Mouse (Mus musculus) adrenal gland, postnatal 36 days (tissue): ENCODE data around the gene Mlh3. TPM values are rescaled to one million over a fixed set of nuclear protein-coding genes. Genes with fewer than 3 reads are reported as not detected.

Experiments
- DNase-seq, 2 experiments: peaks; one replicate each; pipeline ENCODE4 v3.0.0; 2021; ENCODE audit warnings: mixed read lengths in 1 of 2
- total RNA-seq, 2 experiments: library from RNA; stranded (reverse); gene quantifications; 2 replicates each; pipeline ENCODE4 v1.2.3; 2021

Gene Mlh3
- total RNA-seq, 2 experiments from 2014 or later = 11.0 to 12.9 TPM

DNA sequence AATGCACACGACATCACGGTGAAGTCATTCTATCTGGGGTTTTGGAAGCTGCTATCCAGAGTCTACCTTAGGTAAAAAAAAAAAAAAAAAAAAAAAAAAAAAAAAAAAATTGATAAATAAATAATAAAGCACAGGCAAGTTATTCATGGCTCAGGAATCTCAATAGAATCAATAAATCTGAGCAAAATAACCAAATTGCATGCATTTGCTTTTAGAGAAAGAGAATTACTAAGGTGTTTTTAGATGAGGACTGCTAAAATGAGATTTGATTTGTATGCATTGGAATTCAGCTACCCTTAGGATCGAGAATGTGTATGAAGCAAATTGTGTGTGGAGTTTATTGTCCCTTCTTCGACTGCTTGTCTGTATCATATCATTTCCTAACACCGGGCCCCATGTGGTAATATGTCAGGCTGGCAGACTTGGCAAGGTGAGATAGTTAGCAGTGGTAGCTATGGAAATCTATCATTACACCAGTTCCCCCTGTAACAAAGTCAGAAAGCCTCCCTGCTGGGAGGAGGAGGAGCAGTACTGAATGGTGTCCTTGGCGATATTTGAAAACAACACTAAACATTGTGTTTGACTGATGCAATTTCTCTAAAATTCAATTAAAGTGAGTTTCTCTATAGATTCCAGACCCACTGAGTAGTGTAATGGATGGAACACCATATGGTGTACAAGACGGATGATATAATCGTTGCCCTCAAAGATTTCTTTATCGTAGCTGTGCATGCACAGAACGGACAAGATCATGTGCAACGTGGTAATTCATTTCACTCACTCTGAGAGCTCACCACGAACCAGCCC is 10.6 kb upstream of the Mlh3 start:
- no peak for DNase-seq

DNA sequence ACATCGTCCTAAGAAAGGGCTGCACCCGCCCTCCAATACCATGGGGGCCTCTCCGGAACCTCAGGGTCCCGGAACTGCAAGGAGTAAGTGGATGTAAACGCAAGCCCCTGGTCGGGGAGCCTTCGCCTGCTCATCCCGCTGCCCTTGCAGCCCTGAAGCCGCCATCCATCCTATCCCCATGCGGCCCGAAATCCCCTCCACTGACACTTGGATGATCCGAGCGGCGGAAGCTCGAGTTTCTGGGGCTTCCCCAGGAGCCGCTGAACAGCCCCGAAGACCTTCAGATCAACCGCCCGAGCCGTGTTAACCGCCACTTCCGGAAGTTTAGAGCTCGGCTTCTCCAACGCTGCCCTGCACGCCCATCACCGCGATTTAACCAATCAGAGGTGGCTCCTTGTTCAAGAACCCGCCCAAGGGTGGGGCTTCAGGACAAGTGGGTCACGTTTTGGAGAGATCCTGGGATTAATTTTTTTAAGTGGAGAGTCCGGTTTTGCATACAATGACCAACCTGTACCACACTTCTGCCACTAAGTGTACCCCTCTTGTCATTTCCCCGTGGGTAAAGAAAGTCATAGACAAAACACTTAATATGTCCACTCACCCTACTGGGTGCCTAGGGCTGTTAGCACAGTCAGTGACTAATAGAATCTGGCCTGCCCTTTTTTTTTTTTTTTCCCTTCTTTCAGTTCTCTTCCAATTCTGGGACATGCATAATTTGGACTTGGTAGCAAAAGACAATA is 9.9 kb upstream of the Mlh3 start:
- DNase-seq = peak; percentile 95 to 97

DNA sequence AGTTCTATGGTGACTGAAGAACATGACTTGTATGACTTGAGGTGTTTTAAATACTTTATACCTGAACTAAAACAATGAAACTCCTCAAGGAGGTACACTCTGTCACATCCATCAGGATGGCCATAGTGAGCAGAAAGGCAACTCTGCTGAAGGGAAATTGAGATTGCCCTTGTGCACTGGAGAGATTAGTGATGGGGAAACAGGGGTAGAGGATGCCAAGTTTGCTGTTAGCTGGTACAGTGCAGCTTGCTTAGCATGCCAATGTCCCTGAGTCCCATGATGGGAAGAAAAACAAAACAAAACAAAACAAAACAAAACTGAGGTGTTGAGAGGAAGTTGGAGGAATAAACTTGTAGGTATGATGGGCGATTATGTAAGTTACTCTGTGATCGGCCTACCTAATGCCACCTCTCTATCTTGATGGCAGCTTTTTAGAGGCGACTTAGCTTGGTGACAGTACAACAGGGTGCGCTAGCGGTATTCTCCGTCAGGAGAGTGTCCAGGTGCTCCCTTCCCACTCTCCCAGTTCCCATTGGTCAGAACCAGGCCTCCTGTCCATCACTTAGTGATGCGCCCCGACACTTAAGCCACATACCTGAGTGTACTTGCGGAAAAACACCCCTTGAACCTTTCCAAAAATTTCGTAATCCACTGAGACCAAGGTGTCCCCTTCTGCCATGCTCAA is 9.1 kb upstream of the Mlh3 start:
- peak in 1 of 2 experiments; percentile 23 for DNase-seq

DNA sequence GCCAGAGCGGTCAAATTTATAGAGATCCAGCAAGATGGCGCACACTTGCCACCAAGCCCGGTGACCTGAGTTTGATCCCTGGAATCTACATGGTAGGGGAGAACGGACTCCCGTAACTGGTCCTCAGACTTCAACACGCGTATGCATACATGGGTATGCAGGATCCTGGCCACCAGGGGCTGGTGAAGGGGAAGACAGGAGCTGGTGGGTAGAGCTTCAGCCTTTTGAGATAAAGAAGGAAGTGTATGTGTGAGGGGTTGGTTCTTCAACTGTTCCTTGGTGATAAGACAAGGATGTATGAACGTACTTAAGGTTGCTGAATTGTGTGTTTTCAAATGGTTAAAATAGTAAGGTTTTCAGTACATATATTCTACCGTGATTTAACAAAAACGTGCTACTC is 8.5 kb upstream of the Mlh3 start:
- DNase-seq = no peak

DNA sequence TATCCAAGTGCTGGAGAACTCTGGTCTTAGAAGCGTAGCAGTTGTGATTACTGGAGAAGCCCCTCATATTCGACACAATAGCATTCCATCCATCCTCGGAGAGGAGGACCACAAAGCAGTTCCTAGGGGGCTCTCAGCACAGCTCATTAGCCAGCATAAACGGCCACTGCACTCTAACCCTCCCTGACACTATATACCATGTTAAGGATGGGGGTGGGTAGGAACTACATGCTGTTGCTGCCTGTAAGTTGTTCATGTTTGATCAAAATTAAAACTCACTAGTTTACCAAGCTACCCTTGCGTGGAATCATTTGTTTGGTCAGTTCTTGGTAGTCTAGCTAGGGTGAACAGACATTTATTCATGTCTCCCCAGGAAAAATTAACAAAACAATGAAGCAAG is 5.9 kb upstream of the Mlh3 start:
- DNase-seq = no peak

DNA sequence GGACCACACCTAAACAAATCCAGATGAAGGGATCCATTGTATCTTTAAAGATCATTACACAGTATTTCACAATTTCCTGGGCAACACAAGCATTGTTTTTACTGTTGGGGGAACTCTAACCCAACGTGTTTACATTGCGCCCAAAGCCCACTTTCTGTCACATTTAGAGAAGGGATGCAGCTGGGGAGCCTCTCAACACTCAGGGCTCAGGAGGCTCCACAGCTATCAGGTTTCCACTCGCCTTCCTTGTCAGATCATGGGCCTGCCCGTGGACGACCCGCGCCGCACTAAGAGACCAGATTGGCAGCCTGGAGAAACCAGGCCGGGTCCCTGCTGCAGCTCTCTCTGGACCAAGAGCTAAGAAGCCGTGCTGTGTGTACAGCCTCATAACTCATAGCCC is 3.1 kb upstream of the Mlh3 start:
- no peak for DNase-seq

DNA sequence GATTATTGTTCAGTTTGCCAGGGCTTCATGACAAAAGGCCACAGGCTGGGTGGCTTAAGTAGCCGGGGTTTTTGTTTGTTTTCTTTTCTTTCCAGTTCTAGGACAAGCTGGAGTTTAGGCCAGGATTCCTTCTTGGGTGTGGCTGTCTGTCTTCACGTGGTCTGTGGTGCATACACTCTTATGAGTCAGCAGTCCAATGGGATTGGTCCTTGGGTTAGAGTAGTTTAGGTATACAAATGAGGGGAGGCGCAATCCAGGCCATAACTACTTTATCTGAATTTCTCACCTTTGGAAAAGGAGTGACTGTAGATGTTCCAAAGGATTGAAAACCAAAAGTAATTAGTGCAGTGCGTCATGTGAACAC is 1.4 kb upstream of the Mlh3 start:
- DNase-seq = no peak

DNA sequence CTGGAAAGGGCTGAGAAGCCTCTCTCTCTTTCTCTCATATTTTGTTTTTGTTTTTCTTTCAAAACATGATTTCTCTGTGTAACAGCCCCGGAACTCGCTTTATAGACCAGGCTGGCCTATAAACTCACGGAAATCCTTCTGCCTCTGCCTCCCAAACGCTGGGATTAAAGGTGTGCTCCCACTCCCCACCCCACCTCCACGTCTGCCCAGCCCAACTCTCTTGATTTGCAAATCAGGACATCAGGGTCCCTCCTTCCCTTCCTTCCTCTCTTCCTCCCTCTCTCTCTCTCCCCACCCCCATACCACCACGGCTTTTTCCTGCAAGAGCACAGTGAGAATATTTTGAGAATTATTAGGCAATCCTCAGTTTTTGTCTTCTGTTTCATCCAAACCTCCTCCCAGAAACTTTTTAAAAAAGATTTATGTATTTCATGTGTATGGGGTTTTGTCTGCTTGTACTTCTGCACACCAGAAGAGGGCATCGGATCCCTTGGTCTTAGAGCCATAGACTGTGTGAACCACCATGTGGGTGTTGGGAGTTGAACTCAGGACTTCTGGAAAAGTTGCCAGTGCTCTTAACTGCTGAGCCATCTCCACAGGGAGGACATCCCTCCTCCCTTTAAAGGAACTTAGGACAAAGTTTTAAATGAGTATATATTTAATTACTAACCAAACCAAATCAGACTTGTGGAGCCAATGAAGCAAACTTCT is 888 bp upstream of the Mlh3 start:
- DNase-seq = no peak

DNA sequence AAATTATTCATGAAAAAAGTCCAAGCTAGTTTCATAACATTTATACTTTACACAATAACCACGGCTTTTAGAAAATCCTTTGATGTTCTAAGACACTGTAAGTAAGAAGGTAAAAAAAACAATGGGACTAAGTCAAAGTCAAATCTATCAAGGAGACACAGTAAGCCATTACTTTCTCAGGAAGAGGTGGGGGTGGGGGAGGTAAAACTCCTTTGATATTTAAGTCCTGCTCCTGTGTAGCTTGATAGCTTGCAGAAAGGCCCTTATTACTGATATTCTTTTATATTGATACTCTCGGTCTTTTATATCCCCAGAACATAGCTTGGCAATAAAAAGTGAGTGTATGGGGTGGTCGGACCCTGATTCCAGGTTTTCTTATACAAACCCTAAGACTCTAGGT is 578 bp downstream of the Mlh3 start:
- no peak for DNase-seq

DNA sequence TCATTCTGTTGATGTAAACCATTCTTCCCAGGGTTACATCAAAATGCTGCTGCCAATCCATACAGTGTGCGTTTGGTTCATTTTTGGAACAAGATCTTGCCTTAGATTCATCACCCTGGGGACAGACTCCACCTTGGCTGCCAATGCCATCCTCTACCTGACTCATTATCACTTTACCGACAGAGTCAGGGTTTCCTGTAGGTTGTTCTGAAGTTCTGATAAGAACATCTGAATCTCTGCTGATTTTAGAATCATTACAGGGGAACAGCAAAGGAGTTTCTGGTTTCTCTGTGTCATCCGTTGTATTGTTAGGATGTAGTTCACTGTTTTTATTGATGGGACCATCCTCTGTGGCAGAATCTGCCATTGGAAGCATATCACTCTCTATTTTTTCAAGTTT is 4.2 kb downstream of the Mlh3 start:
- no peak for DNase-seq

DNA sequence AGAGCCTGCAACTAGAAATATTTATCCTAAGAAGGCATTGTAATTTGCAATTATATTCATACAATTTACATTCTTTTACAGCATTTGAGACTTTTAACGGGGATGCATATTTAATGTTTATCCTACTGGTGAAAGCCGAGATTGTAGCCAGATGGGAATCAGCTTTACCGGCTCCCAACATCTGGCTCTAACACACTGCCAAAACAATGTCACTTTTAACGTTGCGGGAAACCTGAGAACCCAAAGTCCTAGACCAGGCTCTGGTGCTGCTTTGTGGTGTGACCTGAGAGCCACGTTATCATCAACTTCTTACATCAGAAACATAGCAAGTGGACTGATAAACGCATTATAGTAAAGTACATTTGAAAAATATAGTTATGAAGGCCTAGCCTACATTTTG is 5.5 kb downstream of the Mlh3 start:
- no peak for DNase-seq

DNA sequence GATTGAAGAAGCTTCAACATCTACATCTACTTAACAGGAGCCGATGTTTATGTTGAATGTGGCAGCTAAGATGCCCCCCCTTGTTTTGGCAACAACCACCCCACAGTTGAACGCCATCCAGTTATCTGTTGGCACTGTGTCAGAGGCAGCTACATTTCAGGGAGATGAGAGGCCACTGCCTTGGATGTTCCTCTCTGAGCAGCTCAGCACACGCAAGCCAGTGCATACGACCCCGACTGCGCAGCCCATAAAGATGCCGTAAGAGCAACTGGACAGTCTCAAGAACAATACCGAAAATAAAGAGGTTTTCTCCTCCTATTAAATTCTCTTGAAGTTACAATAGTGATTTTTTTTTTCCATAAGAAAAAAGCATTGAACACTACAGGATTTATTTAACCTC is 5.9 kb downstream of the Mlh3 start:
- no peak for DNase-seq

DNA sequence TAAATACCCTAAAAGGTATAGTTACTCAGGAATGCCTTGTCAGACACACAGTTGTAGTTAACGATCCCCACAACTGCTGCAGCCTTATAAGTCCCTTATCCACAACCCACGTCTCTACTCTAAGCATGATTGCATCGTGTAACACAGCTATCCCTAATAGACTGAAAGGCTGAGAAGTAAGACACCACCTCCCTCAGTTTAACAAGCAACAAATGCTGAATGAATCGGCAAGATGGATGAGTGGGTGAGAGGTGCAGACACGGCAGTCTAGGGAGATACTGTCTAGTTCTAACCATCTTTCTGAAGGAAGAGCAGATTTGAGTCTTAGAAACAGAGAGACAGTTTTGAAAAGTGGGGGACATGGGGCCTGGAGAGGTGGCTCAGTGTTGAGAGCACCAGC is 7.2 kb downstream of the Mlh3 start:
- no peak for DNase-seq

DNA sequence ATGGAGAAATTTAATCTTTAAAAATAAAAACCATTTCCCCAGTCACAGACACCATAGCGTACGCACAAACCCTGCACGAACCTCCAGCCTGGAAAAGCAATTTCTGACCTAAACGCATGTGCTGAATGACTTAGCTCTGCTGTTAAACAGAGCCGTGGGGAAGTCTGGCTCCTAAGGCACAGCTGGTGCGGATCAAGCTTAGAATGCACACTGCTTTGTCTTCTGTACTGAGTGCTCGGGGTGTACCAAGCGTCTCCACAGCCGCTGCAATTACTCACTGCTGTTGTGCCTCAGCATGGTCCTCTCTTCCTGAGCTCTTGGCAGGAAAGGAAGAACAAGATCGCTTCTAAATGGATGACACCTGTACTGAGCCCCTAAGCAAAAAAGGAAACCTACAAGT is 7.9 kb downstream of the Mlh3 start:
- DNase-seq = no peak

DNA sequence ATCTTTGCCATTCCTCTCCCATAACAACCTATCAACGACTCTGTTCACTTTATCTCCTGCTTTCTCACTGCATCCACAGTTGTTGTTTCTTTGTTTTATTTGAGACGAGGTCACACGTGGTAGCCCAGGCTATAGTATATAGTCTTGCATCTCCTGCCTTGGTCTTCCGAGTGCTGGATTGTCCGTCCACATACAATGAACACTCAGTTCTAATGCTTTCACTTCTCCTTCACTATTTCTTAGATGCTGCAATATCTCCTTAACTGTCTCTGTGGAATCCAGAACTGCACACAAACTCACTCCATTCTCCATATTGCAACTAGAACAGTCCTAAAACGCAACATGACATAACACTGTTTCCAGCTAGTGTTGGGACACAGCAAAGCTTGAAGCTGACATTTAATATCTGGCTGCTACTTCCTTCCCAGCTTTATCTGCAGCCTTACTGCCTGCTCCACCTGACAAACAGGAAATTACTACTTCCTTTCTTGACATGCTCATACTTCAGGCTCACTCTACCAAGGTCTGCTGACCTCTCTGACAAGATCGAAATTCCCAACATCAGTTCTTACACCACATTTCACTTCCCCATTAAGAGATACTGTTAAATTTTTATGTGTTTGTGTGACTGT is 13.3 kb downstream of the Mlh3 start:
- no peak for DNase-seq

DNA sequence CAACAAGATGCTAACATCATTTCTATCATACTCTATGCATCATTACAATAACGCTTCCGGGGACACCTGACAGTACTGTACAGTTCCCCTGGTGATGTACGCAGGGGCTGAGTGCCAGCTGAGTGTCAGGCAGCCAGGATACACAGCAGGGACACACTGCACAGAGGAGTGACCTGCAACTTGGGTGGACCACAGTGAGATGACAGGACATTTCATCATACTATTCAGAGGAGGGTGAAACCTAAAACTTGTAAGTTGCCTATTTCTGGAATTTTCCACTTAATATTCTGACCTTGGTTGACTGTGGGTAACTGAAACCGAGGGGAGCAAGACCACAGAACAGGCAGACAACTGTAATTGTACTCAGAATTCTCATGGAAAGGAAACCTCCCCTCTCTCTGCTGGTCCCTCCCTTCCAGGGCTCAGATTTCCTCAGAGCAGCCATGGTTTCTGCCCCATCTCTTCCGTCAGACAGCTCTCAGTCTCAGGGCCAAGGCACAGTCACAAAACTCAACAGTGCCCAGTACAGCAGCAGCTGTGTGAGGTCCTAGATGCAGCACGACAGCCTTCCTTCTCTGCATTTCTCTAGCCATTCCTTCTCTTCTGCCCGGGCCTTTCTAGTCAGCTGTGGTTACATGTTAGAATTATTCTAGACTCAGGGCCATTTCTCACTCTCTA is 14.2 kb downstream of the Mlh3 start:
- no peak for DNase-seq

DNA sequence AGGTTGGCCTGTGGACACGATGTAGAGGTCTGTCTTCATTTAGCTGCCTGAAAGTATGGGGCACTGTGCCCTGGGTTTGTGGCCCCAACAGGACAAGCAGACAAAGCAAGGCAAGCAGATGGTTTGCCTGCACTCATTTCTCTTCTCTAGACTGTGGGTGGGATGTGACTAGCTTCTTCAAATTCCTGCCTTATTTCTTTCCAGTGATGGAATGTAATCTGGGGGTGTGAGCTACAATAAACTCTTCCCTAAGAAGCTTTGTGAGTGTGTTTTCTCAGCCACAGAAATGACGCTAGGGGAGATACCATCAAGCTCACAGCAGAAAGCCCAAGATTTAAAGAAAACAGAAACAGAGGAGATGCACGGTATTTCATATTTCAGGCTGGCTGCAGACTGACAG is 18.3 kb downstream of the Mlh3 start:
- no peak for DNase-seq

DNA sequence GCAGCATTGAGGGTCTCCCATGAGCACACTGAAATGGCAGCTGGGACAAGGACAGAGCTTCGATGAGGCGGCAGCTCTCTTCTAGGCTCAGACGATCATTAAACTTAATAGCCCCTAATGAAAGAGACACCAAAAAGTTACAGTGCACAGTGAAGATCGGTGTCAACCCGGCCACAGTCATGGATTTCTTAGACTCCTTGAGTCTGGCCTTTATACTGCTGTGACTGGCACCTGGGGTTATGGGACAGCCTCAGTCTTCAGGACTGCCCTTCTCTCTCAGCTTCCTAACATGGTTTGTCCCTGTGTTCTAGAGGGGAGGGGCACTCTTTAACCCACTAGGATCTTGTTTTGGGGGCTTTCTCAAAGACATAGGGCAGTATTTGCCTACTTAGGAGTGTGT is 32.8 kb downstream of the Mlh3 start:
- DNase-seq = no peak

DNA sequence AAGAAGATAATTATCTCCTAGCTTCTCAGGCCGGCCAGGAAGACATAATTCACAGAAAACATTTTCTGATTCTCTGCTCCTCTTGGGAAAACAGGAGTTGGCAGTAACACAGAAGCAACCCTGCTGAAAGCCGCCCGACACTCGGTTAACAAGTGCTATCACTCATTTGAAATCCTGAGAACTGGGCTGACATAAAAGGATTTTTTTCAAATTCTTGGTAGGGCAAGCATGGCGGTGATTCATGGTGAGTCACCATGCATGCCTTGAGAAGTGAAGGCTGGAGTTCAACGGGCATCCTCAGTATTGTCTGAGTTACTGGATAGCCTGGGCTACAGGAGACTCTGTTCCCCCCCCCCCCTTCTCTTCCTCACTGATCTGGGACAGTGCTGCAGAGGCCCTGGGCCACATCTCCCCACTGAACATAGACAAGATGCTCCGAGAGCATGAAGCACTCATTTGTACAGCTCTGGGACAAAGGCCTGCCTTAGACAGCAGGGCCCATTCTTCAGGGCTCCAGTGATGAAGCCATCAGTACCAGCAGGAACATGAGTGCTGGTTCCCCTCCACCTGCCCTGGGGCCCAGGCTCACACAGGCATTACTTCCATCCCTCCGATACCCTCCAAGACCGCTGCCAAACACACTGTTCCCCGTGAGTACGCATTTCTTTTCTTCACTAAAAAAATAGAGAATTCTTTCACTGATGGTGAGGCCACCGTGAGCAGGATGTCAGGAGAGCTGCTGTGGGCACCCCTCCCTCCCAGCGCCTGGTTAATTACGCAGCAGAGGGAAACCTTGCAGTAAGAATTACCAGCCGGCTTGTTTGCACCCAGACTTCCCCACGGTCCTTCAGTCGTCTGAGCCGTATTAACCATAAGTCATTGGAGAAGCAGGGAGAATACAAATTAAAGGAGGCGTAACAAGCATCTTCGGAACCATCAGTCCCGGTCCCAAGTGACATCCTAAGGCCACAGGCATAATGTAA is 36.7 kb downstream of the Mlh3 start:
- peak; percentile 62 to 66 for DNase-seq

DNA sequence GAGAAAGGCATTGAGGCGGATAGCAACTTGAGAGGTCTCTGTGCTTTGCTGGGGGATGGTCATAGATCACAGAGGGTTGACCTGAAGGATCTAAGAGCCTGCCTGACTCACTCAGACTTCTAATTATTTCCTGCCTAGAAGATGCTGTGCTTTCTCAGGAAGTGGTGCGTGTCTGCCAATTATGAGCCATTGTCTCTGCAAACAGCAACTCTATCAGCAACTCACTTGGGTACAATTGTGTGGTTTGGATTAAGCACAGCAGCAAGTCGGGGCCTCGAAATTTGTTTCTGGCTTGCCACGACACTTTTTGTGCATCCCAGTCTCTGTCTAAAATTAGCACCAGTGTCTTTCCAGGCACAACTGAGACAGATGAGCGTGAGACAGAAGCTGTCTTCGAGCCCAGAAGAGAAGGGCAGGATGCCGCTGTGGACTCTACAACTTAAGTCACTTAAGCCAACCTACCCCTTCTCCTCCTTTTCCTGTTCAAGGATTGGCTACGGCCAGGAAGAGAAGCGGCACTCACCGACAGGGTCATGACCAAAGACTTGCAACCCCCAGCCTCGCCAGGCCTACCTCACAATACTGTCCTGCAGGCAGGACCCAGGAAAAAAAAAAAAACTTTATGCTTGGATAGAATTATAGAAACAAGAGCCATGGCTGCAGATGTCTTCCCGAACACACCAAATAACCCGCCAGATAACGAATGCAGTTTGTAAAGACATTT is 42.4 kb downstream of the Mlh3 start:
- DNase-seq = peak in 1 of 2 experiments; percentile 7
